Mouse (Mus musculus) hindbrain, embryonic 12.5 days (tissue): ENCODE measurements around the gene Shld2. TPM values are rescaled to one million over a fixed set of nuclear protein-coding genes. Genes with fewer than 3 reads are reported as not detected.
A peak's percentile ranks its signal among the peaks of the same experiment; 100 is the strongest.
"Not testable (repeated sequence)": the region's sequence is repeated elsewhere in the genome, so short reads cannot be mapped to it uniquely, and the experiment has no call there.

Experiments used
- ATAC-seq: fragments of 200-750 bp; cut with Nextera tagmentation; 2 replicates; pipeline ENCODE4 v1.8.0; 2017; ENCODE audit warnings: moderate TSS enrichment; ENCODE audit not compliant: low FRiP score
- H3K27ac ChIP-seq: fragments of 300-500 bp; sonication (generic); 2 replicates; pipeline ENCODE4 v1.5.1; 2016; ENCODE audit warnings: mild to moderate bottlenecking
- H3K27me3 ChIP-seq: fragments of 300-500 bp; sonication (generic); 2 replicates; pipeline ENCODE4 v1.6.1; 2016; ENCODE audit warnings: mild to moderate bottlenecking
- H3K36me3 ChIP-seq: fragments of 300-500 bp; sonication (generic); 2 replicates; pipeline ENCODE4 v1.6.1; 2016; ENCODE audit warnings: mild to moderate bottlenecking
- H3K4me1 ChIP-seq: fragments of 300-500 bp; sonication (generic); 2 replicates; pipeline ENCODE4 v1.6.1; 2016
- H3K4me2 ChIP-seq: fragments of 300-500 bp; sonication (generic); replicated peaks from 2 replicates; pipeline ENCODE4 v1.6.1; 2016; ENCODE audit warnings: mild to moderate bottlenecking
- H3K4me3 ChIP-seq: fragments of 300-500 bp; sonication (generic); 2 replicates; pipeline ENCODE4 v1.5.1; 2016; ENCODE audit warnings: mild to moderate bottlenecking
- H3K9ac ChIP-seq: fragments of 300-500 bp; sonication (generic); 2 replicates; pipeline ENCODE4 v1.6.1; 2016; ENCODE audit warnings: mild to moderate bottlenecking, moderate library complexity
- H3K9me3 ChIP-seq: fragments of 300-500 bp; sonication (generic); replicated peaks from 2 replicates; pipeline ENCODE4 v1.6.1; 2016; ENCODE audit warnings: mild to moderate bottlenecking
- WGBS: fragments of 180-500 bp; shearing (Covaris S2); methylation state at CpG from one replicate; pipeline ENCODE4 v1.1.7; 2016; 5-methylcytosine and 5-hydroxymethylcytosine counted together
- polyA plus RNA-seq: library from polyadenylated mRNA; unstranded; fragments of >200 nt; fragmentation: Nextera tagmentation; extraction: Ambion mirVana; gene quantifications from 2 replicates; pipeline ENCODE4 v1.2.1, GENCODE M21; 2016

Shld2 gene
- polyA plus RNA-seq, 1 experiment from 2014 or later: 9.4 TPM

- no peaks in the 10 kb centered on the region for H3K9me3 ChIP-seq
- no peaks in the 10 kb centered on the region for H3K27me3 ChIP-seq
- no peak overlapping the region for H3K4me2 ChIP-seq
- no peak overlapping the region for H3K27ac ChIP-seq
- H3K4me1 ChIP-seq: no peaks in the 10 kb centered on the region
- no peak for ATAC-seq
- no peak overlapping the region for H3K4me3 ChIP-seq
- no peak overlapping the region for H3K9ac ChIP-seq
- no peaks in the 10 kb centered on the region for H3K36me3 ChIP-seq
- 82% methylated on average over 9 of the region's 9 CpGs for WGBS
Measured at GRCm38 (mm10) chr14:34268046-34268445, 42.2 kb downstream of the Shld2 start.

DNA sequence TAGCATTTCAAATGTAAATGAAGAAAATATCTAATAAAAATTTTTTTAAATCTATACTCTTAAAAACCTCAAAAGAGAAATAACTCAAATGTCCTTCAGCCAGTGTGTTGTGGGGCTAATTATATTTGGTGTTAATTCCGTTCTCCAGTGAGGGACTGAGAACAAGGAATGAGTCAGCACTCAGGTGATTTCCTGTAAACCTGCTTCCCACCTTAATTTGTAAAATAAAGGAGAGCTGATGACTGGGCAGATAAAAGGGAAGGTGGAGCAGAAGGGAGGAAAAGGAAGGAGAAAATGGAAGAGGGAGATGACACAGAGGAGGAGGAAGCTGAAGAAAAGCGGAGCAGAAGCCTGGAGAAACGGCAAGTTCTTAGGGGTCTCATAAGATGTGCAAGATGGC lies 51.8 kb downstream of the Shld2 start:
- H3K36me3 ChIP-seq, H3K9me3 ChIP-seq, H3K27me3 ChIP-seq, H3K4me3 ChIP-seq, ATAC-seq, H3K27ac ChIP-seq, H3K4me2 ChIP-seq, H3K9ac ChIP-seq, H3K4me1 ChIP-seq: not testable (repeated sequence)
- WGBS: 68% methylated on average over 3 of the region's 3 CpGs

DNA sequence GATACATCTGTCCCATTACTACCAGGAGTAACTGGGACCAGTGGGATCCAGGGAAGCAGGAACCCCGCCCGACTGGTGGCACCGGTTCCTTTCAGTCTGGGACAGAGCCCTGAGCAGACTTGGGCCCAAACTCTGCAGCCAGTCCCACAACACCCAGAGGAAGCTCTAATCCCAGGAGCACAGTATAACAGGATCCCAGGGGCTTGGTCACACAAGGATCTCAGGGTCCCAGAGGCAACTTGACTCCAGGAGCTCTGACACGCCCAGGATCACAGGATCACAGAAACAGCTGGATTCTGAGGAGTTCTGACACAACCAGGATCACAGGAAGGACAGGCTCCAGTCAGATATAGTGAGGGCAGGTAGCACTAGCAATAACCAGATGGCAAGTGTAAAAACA lies 57.0 kb downstream of the Shld2 start:
- Histone ChIP-seq H3K4me2 (no peak overlapping the region), H3K4me1 (no peaks in the 10 kb centered on the region), H3K36me3 (no peaks in the 10 kb centered on the region), H3K27me3 (no peaks in the 10 kb centered on the region), H3K4me3 (no peak overlapping the region), H3K9me3 (no peaks in the 10 kb centered on the region), H3K27ac (no peak overlapping the region), H3K9ac (no peak overlapping the region)
- no peak for ATAC-seq
- WGBS: 92% methylated on average over 4 of the region's 4 CpGs

GRCm38 (mm10) chr14:34252470-34253145 lies 57.7 kb downstream of the Shld2 start:
- no peak for ATAC-seq
- 61% methylated on average over 6 of the region's 6 CpGs for WGBS
- H3K27me3 ChIP-seq: no peaks in the 10 kb centered on the region

GRCm38 (mm10) chr14:34240676-34241075 lies 69.6 kb downstream of the Shld2 start:
- Histone ChIP-seq H3K9ac (no peak overlapping the region), H3K36me3 (no peaks in the 10 kb centered on the region; the same call in 1 of the 2 replicates), H3K4me3 (no peak overlapping the region), H3K27me3 (no peaks in the 10 kb centered on the region), H3K27ac (no peak overlapping the region), H3K4me1 (no peaks in the 10 kb centered on the region), H3K4me2 (no peak overlapping the region), H3K9me3 (no peaks in the 10 kb centered on the region)
- WGBS: 89% methylated on average over 6 of the region's 6 CpGs
- ATAC-seq: no peak

More at GRCm38 (mm10) chr14:34252470-34253145, 57.7 kb downstream of the Shld2 start:
- H3K9me3 ChIP-seq: no peaks in the 10 kb centered on the region
- no peak overlapping the region for H3K4me2 ChIP-seq
- no peaks in the 10 kb centered on the region for H3K36me3 ChIP-seq
- H3K9ac ChIP-seq: no peak overlapping the region
- no peak overlapping the region for H3K4me3 ChIP-seq
- no peaks in the 10 kb centered on the region for H3K4me1 ChIP-seq
- H3K27ac ChIP-seq: no peak overlapping the region

- WGBS: 88% methylated on average over 10 of the region's 10 CpGs
- Histone ChIP-seq H3K9me3 (no peaks in the 10 kb centered on the region), H3K4me3 (no peak overlapping the region), H3K4me2 (no peak overlapping the region), H3K36me3 (no peaks in the 10 kb centered on the region; the same call in 1 of the 2 replicates), H3K27ac (no peak overlapping the region), H3K27me3 (no peaks in the 10 kb centered on the region), H3K9ac (no peak overlapping the region), H3K4me1 (no peaks in the 10 kb centered on the region)
- no peak for ATAC-seq
Measured at GRCm38 (mm10) chr14:34240263-34240662, 70.0 kb downstream of the Shld2 start.

- no peaks in the 10 kb centered on the region for H3K9me3 ChIP-seq
- peak; percentile 98 for ATAC-seq
- peak overlapping the region; percentile 29 for H3K4me3 ChIP-seq
- H3K36me3 ChIP-seq: no peaks in the 10 kb centered on the region
- no peaks in the 10 kb centered on the region for H3K27me3 ChIP-seq
- peak overlapping the region; percentile 64 for H3K4me2 ChIP-seq
- WGBS: 4% methylated on average over 16 of the region's 16 CpGs
- peaks cover 5% of the 10 kb centered on the region; the same call in 1 of the 2 replicates for H3K4me1 ChIP-seq
- no peak overlapping the region for H3K27ac ChIP-seq
- peak overlapping the region; percentile 48 for H3K9ac ChIP-seq
Measured at GRCm38 (mm10) chr14:34234630-34235380, 75.5 kb downstream of the Shld2 start.

- Histone ChIP-seq H3K4me3 (no peak overlapping the region), H3K4me2 (no peak overlapping the region), H3K36me3 (no peaks in the 10 kb centered on the region), H3K9ac (no peak overlapping the region), H3K9me3 (no peaks in the 10 kb centered on the region), H3K27ac (no peak overlapping the region), H3K27me3 (no peaks in the 10 kb centered on the region), H3K4me1 (peaks cover 5% of the 10 kb centered on the region; the same call in 1 of the 2 replicates)
- no peak for ATAC-seq
- WGBS: 64% methylated on average over 4 of the region's 4 CpGs
Measured at GRCm38 (mm10) chr14:34233846-34234245, 76.4 kb downstream of the Shld2 start.

DNA sequence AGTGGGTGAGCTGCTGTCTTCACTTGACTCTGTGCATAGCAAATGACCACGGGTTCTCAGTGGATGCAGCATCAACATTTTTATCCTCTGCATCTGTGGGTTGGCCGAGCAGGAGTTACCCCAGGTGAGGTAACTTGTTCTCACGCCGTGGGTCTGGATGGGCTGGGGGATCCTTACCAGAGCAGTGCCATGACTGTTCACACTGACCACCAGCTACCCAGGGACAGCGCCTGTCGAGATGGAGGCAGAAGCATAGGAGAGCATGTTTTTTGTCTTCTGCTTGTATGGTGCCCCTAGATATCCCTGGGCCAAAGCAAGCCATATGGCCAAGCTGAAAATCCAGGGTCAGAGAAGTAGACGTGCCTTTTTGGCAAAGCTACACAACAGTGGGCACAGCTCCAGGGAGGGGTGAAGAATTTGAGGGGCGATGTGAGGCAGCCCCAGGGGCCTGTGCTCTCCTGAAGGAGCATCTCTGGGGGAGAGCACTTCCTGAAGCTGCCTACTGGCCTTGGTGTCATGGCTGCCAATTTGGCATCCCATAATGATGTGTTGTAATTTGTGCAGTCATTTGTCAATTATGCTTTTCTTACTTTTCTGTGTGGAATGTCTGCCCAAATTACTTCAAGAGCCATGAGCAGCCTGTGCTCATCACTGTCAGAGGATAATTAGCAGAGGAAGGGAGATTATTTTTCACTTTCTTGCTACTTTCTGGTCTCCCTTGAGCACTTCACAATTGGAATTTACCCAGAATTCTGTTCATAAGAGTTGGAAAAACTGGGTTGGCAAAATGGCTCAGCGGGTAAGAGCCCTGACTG lies 77.2 kb downstream of the Shld2 start:
- no peaks in the 10 kb centered on the region for H3K36me3 ChIP-seq
- no peak overlapping the region for H3K4me2 ChIP-seq
- H3K27ac ChIP-seq: no peak overlapping the region
- H3K4me3 ChIP-seq: no peak overlapping the region
- WGBS: 87% methylated on average over 9 of the region's 9 CpGs
- no peak for ATAC-seq
- peaks cover 5% of the 10 kb centered on the region; the same call in 1 of the 2 replicates for H3K4me1 ChIP-seq
- H3K9ac ChIP-seq: no peak overlapping the region
- no peaks in the 10 kb centered on the region for H3K27me3 ChIP-seq
- no peaks in the 10 kb centered on the region for H3K9me3 ChIP-seq

- no peak for ATAC-seq
- WGBS: 47% methylated on average over 7 of the region's 7 CpGs
- no peaks in the 10 kb centered on the region for H3K9me3 ChIP-seq
Measured at GRCm38 (mm10) chr14:34232340-34232739, 78.0 kb downstream of the Shld2 start.

GRCm38 (mm10) chr14:34228830-34229506 lies 81.3 kb downstream of the Shld2 start:
- H3K27ac ChIP-seq: no peak overlapping the region
- H3K4me2 ChIP-seq: no peak overlapping the region
- no peak overlapping the region for H3K9ac ChIP-seq
- H3K4me3 ChIP-seq: no peak overlapping the region
- no peaks in the 10 kb centered on the region for H3K9me3 ChIP-seq
- 90% methylated on average over 10 of the region's 10 CpGs for WGBS
- no peak for ATAC-seq
- H3K4me1 ChIP-seq: no peaks in the 10 kb centered on the region
- H3K36me3 ChIP-seq: no peaks in the 10 kb centered on the region
- no peaks in the 10 kb centered on the region for H3K27me3 ChIP-seq

More at GRCm38 (mm10) chr14:34232340-34232739, 78.0 kb downstream of the Shld2 start:
- Histone ChIP-seq H3K4me1 (peaks cover 5% of the 10 kb centered on the region; the same call in 1 of the 2 replicates), H3K4me3 (no peak overlapping the region), H3K27ac (no peak overlapping the region), H3K27me3 (no peaks in the 10 kb centered on the region), H3K36me3 (no peaks in the 10 kb centered on the region), H3K4me2 (no peak overlapping the region), H3K9ac (no peak overlapping the region)

DNA sequence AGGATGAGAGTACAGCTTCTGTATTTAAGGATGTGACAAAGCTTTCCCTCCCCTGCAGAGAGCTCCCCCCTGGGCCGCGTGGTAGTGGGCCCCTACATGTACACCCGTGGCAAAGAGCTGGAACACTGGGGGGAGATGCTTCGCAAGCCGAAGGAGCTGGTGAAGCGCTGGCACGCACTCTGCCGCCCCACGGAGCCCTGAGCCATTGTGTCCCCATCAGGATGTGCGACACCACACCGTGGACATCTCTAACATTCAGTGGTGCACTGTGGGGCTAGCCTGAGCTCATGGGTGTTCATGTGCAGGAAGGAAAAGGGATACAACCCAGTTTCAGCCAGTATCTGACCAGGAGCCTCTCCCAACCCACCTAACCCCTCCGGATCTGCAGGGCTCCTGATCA lies 82.3 kb downstream of the Shld2 start:
- ATAC-seq: no peak
- Histone ChIP-seq H3K27ac (no peak overlapping the region), H3K9me3 (no peaks in the 10 kb centered on the region), H3K4me2 (no peak overlapping the region), H3K4me1 (no peaks in the 10 kb centered on the region), H3K9ac (no peak overlapping the region), H3K36me3 (no peaks in the 10 kb centered on the region), H3K27me3 (no peaks in the 10 kb centered on the region), H3K4me3 (no peak overlapping the region)
- WGBS: 84% methylated on average over 12 of the region's 12 CpGs
